Mouse (Mus musculus): ENCODE results near the gene Mrps12. TPM values are rescaled to one million over a fixed set of nuclear protein-coding genes. Genes with fewer than 3 reads are reported as not detected.
A peak's percentile ranks its signal among the peaks of the same experiment; 100 is the strongest.

Gene Mrps12
- total RNA-seq (2014; fragmentation: Nextera tagmentation) (125 and 177 TPM in 2 replicates), total RNA-seq (2017) (33.2 and 41.8 TPM in 2 replicates)

- ATAC-seq (replicated peaks; ENCODE audit: poor library complexity, severe bottlenecking): peak; percentile 96
Observed at GRCm38 (mm10) chr7:28741709-28742438, at the start of gene Mrps12, which contains the start of gene Sars2. TSS of gene Mrps12 (minus strand) at chr7:28741820. TSS of gene Sars2 (plus strand) at chr7:28741992.

- no peak for ATAC-seq (replicated peaks; ENCODE audit: poor library complexity, severe bottlenecking)
Observed at GRCm38 (mm10) chr7:28790066-28790806, 48.6 kb upstream of the Mrps12 start.

- ATAC-seq (replicated peaks; ENCODE audit: poor library complexity, severe bottlenecking): no peak
Observed at GRCm38 (mm10) chr7:28789235-28789634, 47.6 kb upstream of the Mrps12 start.

- peak; percentile 72 for ATAC-seq (replicated peaks; ENCODE audit: poor library complexity, severe bottlenecking)
Observed at GRCm38 (mm10) chr7:28788307-28789195, 46.9 kb upstream of the Mrps12 start, which contains the start of gene Rinl. TSS of gene Rinl (plus strand) at chr7:28788969.

GRCm38 (mm10) chr7:28787884-28788283, 46.3 kb upstream of the Mrps12 start:
- no peak for ATAC-seq (replicated peaks; ENCODE audit: poor library complexity, severe bottlenecking)

- ATAC-seq (replicated peaks; ENCODE audit: poor library complexity, severe bottlenecking): no peak
Observed at GRCm38 (mm10) chr7:28785161-28785560, 43.5 kb upstream of the Mrps12 start.

GRCm38 (mm10) chr7:28781261-28781663, 39.6 kb upstream of the Mrps12 start:
- ATAC-seq (replicated peaks; ENCODE audit: poor library complexity, severe bottlenecking): peak; percentile 70

- ATAC-seq (replicated peaks; ENCODE audit: poor library complexity, severe bottlenecking): no peak
Observed at GRCm38 (mm10) chr7:28780857-28781256, 39.2 kb upstream of the Mrps12 start.

- peak; percentile 73 for ATAC-seq (replicated peaks; ENCODE audit: poor library complexity, severe bottlenecking)
Observed at GRCm38 (mm10) chr7:28780067-28780658, 38.5 kb upstream of the Mrps12 start.

- no peak for ATAC-seq (replicated peaks; ENCODE audit: poor library complexity, severe bottlenecking)
Observed at GRCm38 (mm10) chr7:28778825-28779224, 37.2 kb upstream of the Mrps12 start.

- no peak for ATAC-seq (replicated peaks; ENCODE audit: poor library complexity, severe bottlenecking)
Observed at GRCm38 (mm10) chr7:28775129-28775528, 33.5 kb upstream of the Mrps12 start.

- ATAC-seq (replicated peaks; ENCODE audit: poor library complexity, severe bottlenecking): no peak
Observed at GRCm38 (mm10) chr7:28774164-28774563, 32.5 kb upstream of the Mrps12 start.

GRCm38 (mm10) chr7:28773163-28773562, 31.5 kb upstream of the Mrps12 start:
- peak; percentile 44; the same call in 1 of the 2 replicates for ATAC-seq (replicated peaks; ENCODE audit: poor library complexity, severe bottlenecking)

- no peak for ATAC-seq (replicated peaks; ENCODE audit: poor library complexity, severe bottlenecking)
Observed at GRCm38 (mm10) chr7:28771867-28772266, 30.2 kb upstream of the Mrps12 start.

- ATAC-seq (replicated peaks; ENCODE audit: poor library complexity, severe bottlenecking): no peak
Observed at GRCm38 (mm10) chr7:28770309-28770708, 28.7 kb upstream of the Mrps12 start.

- no peak for ATAC-seq (replicated peaks; ENCODE audit: poor library complexity, severe bottlenecking)
Observed at GRCm38 (mm10) chr7:28769414-28769958, 27.9 kb upstream of the Mrps12 start.

- no peak for ATAC-seq (replicated peaks; ENCODE audit: poor library complexity, severe bottlenecking)
Observed at GRCm38 (mm10) chr7:28767462-28767965, 25.9 kb upstream of the Mrps12 start, which contains the start of gene Nfkbib. TSS of gene Nfkbib (minus strand) at chr7:28767512.

- ATAC-seq (replicated peaks; ENCODE audit: poor library complexity, severe bottlenecking): no peak
Observed at GRCm38 (mm10) chr7:28766910-28767309, 25.3 kb upstream of the Mrps12 start.

GRCm38 (mm10) chr7:28766173-28766879, 24.7 kb upstream of the Mrps12 start, which contains the start of gene Sirt2:
TSS of gene Sirt2 (plus strand) at chr7:28766735.
- peak; percentile 90 for ATAC-seq (replicated peaks; ENCODE audit: poor library complexity, severe bottlenecking)
